Mouse (Mus musculus): ENCODE measurements around the gene 1110051M20Rik. TPM values are rescaled to one million over a fixed set of nuclear protein-coding genes. Genes with fewer than 3 reads are reported as not detected.

1110051M20Rik gene
- polyA plus RNA-seq, 2 experiments, result 1.6 to 6.6 TPM

DNA sequence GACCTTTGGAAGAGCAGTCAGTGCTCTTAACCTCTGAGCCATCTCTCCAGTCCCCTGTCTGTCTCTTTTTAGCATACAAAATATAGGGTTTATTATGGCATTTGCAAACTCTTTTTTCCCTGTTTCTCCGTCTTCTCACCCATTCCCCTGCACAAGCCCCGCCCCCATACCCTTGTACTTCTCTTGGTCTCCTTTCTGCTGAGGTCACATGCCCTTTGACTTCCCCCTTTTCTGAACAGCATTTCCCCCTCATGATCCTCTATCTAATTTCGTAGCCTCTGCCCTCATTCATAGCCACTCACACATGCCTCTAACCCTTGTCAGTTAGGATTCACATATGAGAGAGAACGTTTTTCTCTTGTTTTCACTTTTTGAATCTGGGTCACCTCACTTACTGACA, 40.2 kb upstream of the 1110051M20Rik start:
- Histone ChIP-seq H3K4me2 (ENCODE audit: low read depth) (no peak overlapping the region), H3K9ac (replicated peaks) (no peak overlapping the region), H3K4me1 (replicated peaks; ENCODE audit: control insufficient read depth in 2 of 2, insufficient read depth in 2 of 2, low read length in 1 of 2) (no peaks in the 10 kb centered on the region), H3K9me3 (ENCODE audit: control insufficient read depth, low read length) (no peaks in the 10 kb centered on the region), H3K27me3 (ENCODE audit: control insufficient read depth, insufficient read depth, low read length) (no peaks in the 10 kb centered on the region), H3K4me3 (ENCODE audit: insufficient read depth in 1 of 2, low read depth in 2 of 2, low read length in 2 of 2) (no peak overlapping the region), H3K27ac (no peak overlapping the region), H3K36me3 (replicated peaks; ENCODE audit: control insufficient read depth, insufficient read depth, low read depth) (no peaks in the 10 kb centered on the region)
- 26% methylated on average over 4 of the region's 4 CpGs for WGBS (ENCODE audit: insufficient replicate concordance)
- TF ChIP-seq EP300 (IDR thresholded peaks at IDR 0.05; ENCODE audit: low read depth) (no peak), CTCF (IDR thresholded peaks at IDR 0.05; ENCODE audit: low read depth) (no peak)
- ATAC-seq (ENCODE audit: insufficient read depth) (no peak), DNase-seq (ENCODE audit: low read depth in 3 of 3, low spot score in 3 of 3) (no peak)

DNA sequence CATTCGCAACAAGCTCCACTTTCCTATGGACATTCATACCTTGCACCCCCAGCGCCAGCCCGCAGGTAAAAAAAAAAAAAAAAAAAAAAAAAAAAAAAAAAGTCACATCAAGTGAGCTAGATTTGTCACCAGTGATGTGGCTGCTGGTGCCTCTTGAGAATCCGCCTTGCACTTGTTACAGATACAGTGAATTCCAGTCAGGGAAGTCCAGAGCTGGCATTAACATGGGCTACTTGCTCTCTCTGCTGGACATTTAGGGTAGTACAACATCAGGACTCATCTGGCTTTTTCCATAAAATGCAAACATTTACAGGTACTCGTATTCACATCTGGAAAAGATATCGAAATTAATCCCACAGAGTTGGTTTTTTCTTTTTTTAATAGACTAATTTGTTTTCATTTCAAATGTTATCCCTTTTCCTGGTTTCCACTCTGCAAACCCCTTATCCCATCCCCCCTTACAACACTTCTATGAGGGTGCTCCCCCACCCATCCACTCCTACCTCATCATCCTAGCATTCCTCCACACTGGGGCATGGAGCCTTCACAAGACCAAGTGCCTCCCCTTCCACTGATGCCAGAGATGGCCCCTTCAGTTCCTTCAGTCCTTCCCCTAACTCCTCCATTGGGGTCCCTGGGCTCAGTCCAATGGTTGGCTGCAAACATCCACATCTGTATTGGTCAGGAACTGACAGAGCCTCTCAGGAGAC, 36.5 kb upstream of the 1110051M20Rik start:
- H3K27ac ChIP-seq, result no peak overlapping the region
- no peak for ATAC-seq (ENCODE audit: insufficient read depth)
- H3K4me1 ChIP-seq (replicated peaks; ENCODE audit: control insufficient read depth in 2 of 2, insufficient read depth in 2 of 2, low read length in 1 of 2), result no peaks in the 10 kb centered on the region
- no peak overlapping the region for H3K4me3 ChIP-seq (ENCODE audit: insufficient read depth in 1 of 2, low read depth in 2 of 2, low read length in 2 of 2)
- H3K9ac ChIP-seq (replicated peaks), result no peak overlapping the region
- H3K27me3 ChIP-seq (ENCODE audit: control insufficient read depth, insufficient read depth, low read length), result no peaks in the 10 kb centered on the region
- no peak for TF ChIP-seq EP300 (IDR thresholded peaks at IDR 0.05; ENCODE audit: low read depth)
- TF ChIP-seq CTCF (IDR thresholded peaks at IDR 0.05; ENCODE audit: low read depth), result peak; percentile 68
- no peaks in the 10 kb centered on the region for H3K9me3 ChIP-seq (ENCODE audit: control insufficient read depth, low read length)
- no peaks in the 10 kb centered on the region for H3K36me3 ChIP-seq (replicated peaks; ENCODE audit: control insufficient read depth, insufficient read depth, low read depth)
- peak; percentile 28 to 35 (median 33) for DNase-seq (ENCODE audit: low read depth in 3 of 3, low spot score in 3 of 3)
- no peak overlapping the region for H3K4me2 ChIP-seq (ENCODE audit: low read depth)
- WGBS (ENCODE audit: insufficient replicate concordance), result 46% methylated on average over 6 of the region's 6 CpGs

DNA sequence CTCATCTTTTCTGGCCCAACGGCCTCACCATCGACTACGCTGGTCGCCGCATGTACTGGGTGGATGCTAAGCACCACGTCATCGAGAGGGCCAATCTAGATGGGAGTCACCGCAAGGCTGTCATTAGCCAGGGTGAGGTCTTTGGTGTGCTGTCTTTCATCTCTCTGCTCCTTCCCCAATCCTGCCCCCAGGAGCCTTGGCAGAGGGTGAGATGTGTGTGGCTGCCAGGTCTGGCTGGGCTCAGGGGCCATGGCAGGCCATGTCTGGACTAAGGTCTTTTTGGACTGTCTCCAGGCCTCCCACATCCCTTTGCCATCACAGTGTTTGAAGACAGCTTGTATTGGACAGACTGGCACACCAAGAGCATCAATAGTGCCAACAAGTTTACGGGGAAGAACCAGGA, 35.9 kb upstream of the 1110051M20Rik start:
- no peak overlapping the region for H3K4me2 ChIP-seq (ENCODE audit: low read depth)
- 88% methylated on average over 9 of the region's 9 CpGs for WGBS (ENCODE audit: insufficient replicate concordance)
- no peak overlapping the region for H3K4me3 ChIP-seq (ENCODE audit: insufficient read depth in 1 of 2, low read depth in 2 of 2, low read length in 2 of 2)
- no peaks in the 10 kb centered on the region for H3K9me3 ChIP-seq (ENCODE audit: control insufficient read depth, low read length)
- no peaks in the 10 kb centered on the region for H3K36me3 ChIP-seq (replicated peaks; ENCODE audit: control insufficient read depth, insufficient read depth, low read depth)
- no peak overlapping the region for H3K9ac ChIP-seq (replicated peaks)
- no peak for DNase-seq (ENCODE audit: low read depth in 3 of 3, low spot score in 3 of 3)
- H3K4me1 ChIP-seq (replicated peaks; ENCODE audit: control insufficient read depth in 2 of 2, insufficient read depth in 2 of 2, low read length in 1 of 2), result no peaks in the 10 kb centered on the region
- TF ChIP-seq CTCF (IDR thresholded peaks at IDR 0.05; ENCODE audit: low read depth) (no peak), EP300 (IDR thresholded peaks at IDR 0.05; ENCODE audit: low read depth) (no peak)
- no peak for ATAC-seq (ENCODE audit: insufficient read depth)
- H3K27me3 ChIP-seq (ENCODE audit: control insufficient read depth, insufficient read depth, low read length), result no peaks in the 10 kb centered on the region
- no peak overlapping the region for H3K27ac ChIP-seq

DNA sequence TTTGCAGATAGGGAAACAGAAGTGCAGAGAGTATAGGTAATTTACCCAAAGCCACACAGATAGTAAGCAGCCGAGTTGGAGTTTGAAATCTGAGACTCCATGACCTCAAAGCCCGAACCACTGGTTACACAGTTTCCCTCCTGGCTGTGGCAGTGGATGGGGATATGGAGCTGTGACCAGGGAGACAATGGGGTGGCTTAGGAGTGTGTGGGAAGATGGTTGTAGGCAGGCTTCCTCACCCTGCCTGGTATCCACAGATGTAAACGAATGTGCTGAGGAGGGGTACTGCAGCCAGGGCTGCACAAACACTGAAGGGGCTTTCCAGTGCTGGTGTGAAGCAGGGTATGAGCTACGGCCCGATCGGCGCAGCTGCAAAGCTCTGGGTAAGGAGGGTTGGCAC, 32.3 kb upstream of the 1110051M20Rik start:
- no peak overlapping the region for H3K9ac ChIP-seq (replicated peaks)
- WGBS (ENCODE audit: insufficient replicate concordance), result 61% methylated on average over 7 of the region's 7 CpGs
- no peak overlapping the region for H3K4me3 ChIP-seq (ENCODE audit: insufficient read depth in 1 of 2, low read depth in 2 of 2, low read length in 2 of 2)
- no peaks in the 10 kb centered on the region for H3K36me3 ChIP-seq (replicated peaks; ENCODE audit: control insufficient read depth, insufficient read depth, low read depth)
- TF ChIP-seq CTCF (IDR thresholded peaks at IDR 0.05; ENCODE audit: low read depth) (no peak), EP300 (IDR thresholded peaks at IDR 0.05; ENCODE audit: low read depth) (no peak)
- no peaks in the 10 kb centered on the region for H3K4me1 ChIP-seq (replicated peaks; ENCODE audit: control insufficient read depth in 2 of 2, insufficient read depth in 2 of 2, low read length in 1 of 2)
- no peaks in the 10 kb centered on the region for H3K9me3 ChIP-seq (ENCODE audit: control insufficient read depth, low read length)
- DNase-seq (ENCODE audit: low read depth in 3 of 3, low spot score in 3 of 3) (no peak), ATAC-seq (ENCODE audit: insufficient read depth) (no peak)
- H3K4me2 ChIP-seq (ENCODE audit: low read depth), result no peak overlapping the region
- H3K27me3 ChIP-seq (ENCODE audit: control insufficient read depth, insufficient read depth, low read length), result no peaks in the 10 kb centered on the region
- no peak overlapping the region for H3K27ac ChIP-seq

DNA sequence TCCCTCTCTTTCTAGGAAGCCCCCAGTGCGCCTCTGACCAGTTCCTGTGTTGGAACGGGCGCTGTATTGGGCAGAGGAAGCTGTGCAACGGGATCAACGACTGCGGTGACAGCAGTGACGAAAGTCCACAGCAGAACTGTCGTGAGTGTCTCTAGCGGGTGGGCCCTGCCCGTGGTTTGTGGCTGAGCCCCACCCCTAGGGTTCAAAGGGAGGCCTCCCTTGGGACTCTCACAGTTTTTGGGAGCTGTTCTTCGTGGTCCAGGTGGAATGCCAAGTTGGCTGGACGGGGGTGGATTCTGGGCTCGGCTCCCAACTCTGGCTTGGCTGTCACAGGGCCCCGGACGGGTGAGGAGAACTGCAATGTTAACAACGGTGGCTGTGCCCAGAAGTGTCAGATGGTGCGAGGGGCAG, 31.8 kb upstream of the 1110051M20Rik start:
- ATAC-seq (ENCODE audit: insufficient read depth) (no peak), DNase-seq (ENCODE audit: low read depth in 3 of 3, low spot score in 3 of 3) (no peak)
- Histone ChIP-seq H3K4me1 (replicated peaks; ENCODE audit: control insufficient read depth in 2 of 2, insufficient read depth in 2 of 2, low read length in 1 of 2) (no peaks in the 10 kb centered on the region), H3K9me3 (ENCODE audit: control insufficient read depth, low read length) (no peaks in the 10 kb centered on the region), H3K27me3 (ENCODE audit: control insufficient read depth, insufficient read depth, low read length) (no peaks in the 10 kb centered on the region), H3K4me3 (ENCODE audit: insufficient read depth in 1 of 2, low read depth in 2 of 2, low read length in 2 of 2) (no peak overlapping the region), H3K36me3 (replicated peaks; ENCODE audit: control insufficient read depth, insufficient read depth, low read depth) (no peaks in the 10 kb centered on the region), H3K27ac (no peak overlapping the region), H3K9ac (replicated peaks) (no peak overlapping the region), H3K4me2 (ENCODE audit: low read depth) (no peak overlapping the region)
- TF ChIP-seq CTCF (IDR thresholded peaks at IDR 0.05; ENCODE audit: low read depth) (no peak), EP300 (IDR thresholded peaks at IDR 0.05; ENCODE audit: low read depth) (no peak)
- 24% methylated on average over 17 of the region's 17 CpGs for WGBS (ENCODE audit: insufficient replicate concordance)

Measured in liver, embryonic 14.5 days (tissue).